Mouse (Mus musculus): ENCODE data around the gene Trpc1. TPM values are rescaled to one million over a fixed set of nuclear protein-coding genes. Genes with fewer than 3 reads are reported as not detected.

Trpc1 gene
- polyA plus RNA-seq, 1 experiment: 0.30 TPM

- H3K79me2 ChIP-seq (ENCODE audit: control insufficient read depth, insufficient read depth): no peaks in the 10 kb centered on the region
- no peak overlapping the region for H3ac ChIP-seq (ENCODE audit: control insufficient read depth, insufficient read length, low read depth)
- H3K79me3 ChIP-seq (ENCODE audit: low read depth): no peaks in the 10 kb centered on the region
- no peaks in the 10 kb centered on the region for H3K27me3 ChIP-seq (ENCODE audit: control insufficient read depth, insufficient read depth, insufficient read length)
- no peak for TF ChIP-seq USF1 (IDR thresholded peaks at IDR 0.05; ENCODE audit: low read depth)
- TF ChIP-seq CEBPB (IDR thresholded peaks at IDR 0.05; ENCODE audit: low read depth): no peak
- no peak for TF ChIP-seq FOSL1 (IDR thresholded peaks at IDR 0.05; ENCODE audit: insufficient read depth, low read length, poor library complexity, severe bottlenecking)
- TF ChIP-seq MYOG (IDR thresholded peaks at IDR 0.05; ENCODE audit: control insufficient read depth, extremely low read depth, insufficient read length): no peak
- TF ChIP-seq MAX (IDR thresholded peaks at IDR 0.05): no peak
- TF ChIP-seq MYOD1 (IDR thresholded peaks at IDR 0.05; ENCODE audit: control insufficient read depth, insufficient read length, low read depth): no peak
- H3K4me3 ChIP-seq (ENCODE audit: insufficient read depth, poor library complexity, severe bottlenecking): no peak overlapping the region
- H3K36me3 ChIP-seq (ENCODE audit: control insufficient read depth, insufficient read depth): no peaks in the 10 kb centered on the region
These were observed 37.6 kb downstream of the Trpc1 start for GRCm38 (mm10) chr9:95712574-95712973.

GRCm38 (mm10) chr9:95708943-95709342, 41.2 kb downstream of the Trpc1 start:
- TF ChIP-seq CEBPB (IDR thresholded peaks at IDR 0.05; ENCODE audit: low read depth) (no peak), CTCF (IDR thresholded peaks at IDR 0.05; ENCODE audit: control insufficient read depth, insufficient read depth, insufficient read length) (no peak), MYOD1 (IDR thresholded peaks at IDR 0.05; ENCODE audit: control insufficient read depth, insufficient read length, low read depth) (no peak), USF1 (IDR thresholded peaks at IDR 0.05; ENCODE audit: low read depth) (no peak), FOSL1 (IDR thresholded peaks at IDR 0.05; ENCODE audit: insufficient read depth, low read length, poor library complexity, severe bottlenecking) (no peak), MAX (IDR thresholded peaks at IDR 0.05) (no peak), MYOG (IDR thresholded peaks at IDR 0.05; ENCODE audit: control insufficient read depth, extremely low read depth, insufficient read length) (no peak)
- H3K36me3 ChIP-seq (ENCODE audit: control insufficient read depth, insufficient read depth): no peaks in the 10 kb centered on the region
- H3K79me2 ChIP-seq (ENCODE audit: control insufficient read depth, insufficient read depth): no peaks in the 10 kb centered on the region
- H3ac ChIP-seq (ENCODE audit: control insufficient read depth, insufficient read length, low read depth): no peak overlapping the region
- no peaks in the 10 kb centered on the region for H3K79me3 ChIP-seq (ENCODE audit: low read depth)
- H3K27me3 ChIP-seq (ENCODE audit: control insufficient read depth, insufficient read depth, insufficient read length): no peaks in the 10 kb centered on the region
- H3K4me3 ChIP-seq (ENCODE audit: insufficient read depth, poor library complexity, severe bottlenecking): no peak overlapping the region

GRCm38 (mm10) chr9:95705371-95705770, 44.8 kb downstream of the Trpc1 start:
- TF ChIP-seq CTCF (IDR thresholded peaks at IDR 0.05; ENCODE audit: control insufficient read depth, insufficient read depth, insufficient read length) (no peak), MYOG (IDR thresholded peaks at IDR 0.05; ENCODE audit: control insufficient read depth, extremely low read depth, insufficient read length) (no peak), FOSL1 (IDR thresholded peaks at IDR 0.05; ENCODE audit: insufficient read depth, low read length, poor library complexity, severe bottlenecking) (no peak), USF1 (IDR thresholded peaks at IDR 0.05; ENCODE audit: low read depth) (no peak), CEBPB (IDR thresholded peaks at IDR 0.05; ENCODE audit: low read depth) (no peak), MAX (IDR thresholded peaks at IDR 0.05) (no peak)

GRCm38 (mm10) chr9:95704078-95704477, 46.1 kb downstream of the Trpc1 start:
- Histone ChIP-seq H3K4me3 (ENCODE audit: insufficient read depth, poor library complexity, severe bottlenecking) (no peak overlapping the region), H3K27me3 (ENCODE audit: control insufficient read depth, insufficient read depth, insufficient read length) (no peaks in the 10 kb centered on the region), H3K36me3 (ENCODE audit: control insufficient read depth, insufficient read depth) (no peaks in the 10 kb centered on the region), H3K79me2 (ENCODE audit: control insufficient read depth, insufficient read depth) (no peaks in the 10 kb centered on the region), H3ac (ENCODE audit: control insufficient read depth, insufficient read length, low read depth) (no peak overlapping the region), H3K79me3 (ENCODE audit: low read depth) (no peaks in the 10 kb centered on the region)
- TF ChIP-seq CEBPB (IDR thresholded peaks at IDR 0.05; ENCODE audit: low read depth) (no peak), USF1 (IDR thresholded peaks at IDR 0.05; ENCODE audit: low read depth) (no peak), MYOD1 (IDR thresholded peaks at IDR 0.05; ENCODE audit: control insufficient read depth, insufficient read length, low read depth) (no peak)

More at GRCm38 (mm10) chr9:95705371-95705770, 44.8 kb downstream of the Trpc1 start:
- Histone ChIP-seq H3K4me3 (ENCODE audit: insufficient read depth, poor library complexity, severe bottlenecking) (no peak overlapping the region), H3K79me3 (ENCODE audit: low read depth) (no peaks in the 10 kb centered on the region), H3ac (ENCODE audit: control insufficient read depth, insufficient read length, low read depth) (no peak overlapping the region), H3K27me3 (ENCODE audit: control insufficient read depth, insufficient read depth, insufficient read length) (no peaks in the 10 kb centered on the region), H3K79me2 (ENCODE audit: control insufficient read depth, insufficient read depth) (no peaks in the 10 kb centered on the region), H3K36me3 (ENCODE audit: control insufficient read depth, insufficient read depth) (no peaks in the 10 kb centered on the region)

GRCm38 (mm10) chr9:95699273-95699672, 50.9 kb downstream of the Trpc1 start:
- H3K79me3 ChIP-seq (ENCODE audit: low read depth): no peaks in the 10 kb centered on the region
- no peak overlapping the region for H3K4me3 ChIP-seq (ENCODE audit: insufficient read depth, poor library complexity, severe bottlenecking)
- H3ac ChIP-seq (ENCODE audit: control insufficient read depth, insufficient read length, low read depth): no peak overlapping the region
- peaks cover 22% of the 10 kb centered on the region for H3K36me3 ChIP-seq (ENCODE audit: control insufficient read depth, insufficient read depth)
- no peaks in the 10 kb centered on the region for H3K27me3 ChIP-seq (ENCODE audit: control insufficient read depth, insufficient read depth, insufficient read length)
- no peak for TF ChIP-seq MAX (IDR thresholded peaks at IDR 0.05)
- no peak for TF ChIP-seq CEBPB (IDR thresholded peaks at IDR 0.05; ENCODE audit: low read depth)
- TF ChIP-seq MYOG (IDR thresholded peaks at IDR 0.05; ENCODE audit: control insufficient read depth, extremely low read depth, insufficient read length): no peak
- TF ChIP-seq CTCF (IDR thresholded peaks at IDR 0.05; ENCODE audit: control insufficient read depth, insufficient read depth, insufficient read length): no peak
- no peaks in the 10 kb centered on the region for H3K79me2 ChIP-seq (ENCODE audit: control insufficient read depth, insufficient read depth)

GRCm38 (mm10) chr9:95697808-95698207, 52.4 kb downstream of the Trpc1 start:
- TF ChIP-seq USF1 (IDR thresholded peaks at IDR 0.05; ENCODE audit: low read depth): no peak
- TF ChIP-seq CEBPB (IDR thresholded peaks at IDR 0.05; ENCODE audit: low read depth): no peak
- TF ChIP-seq MAX (IDR thresholded peaks at IDR 0.05): no peak
- TF ChIP-seq FOSL1 (IDR thresholded peaks at IDR 0.05; ENCODE audit: insufficient read depth, low read length, poor library complexity, severe bottlenecking): no peak
- no peak for TF ChIP-seq CTCF (IDR thresholded peaks at IDR 0.05; ENCODE audit: control insufficient read depth, insufficient read depth, insufficient read length)
- no peak for TF ChIP-seq MYOD1 (IDR thresholded peaks at IDR 0.05; ENCODE audit: control insufficient read depth, insufficient read length, low read depth)
- TF ChIP-seq MYOG (IDR thresholded peaks at IDR 0.05; ENCODE audit: control insufficient read depth, extremely low read depth, insufficient read length): no peak

More at GRCm38 (mm10) chr9:95697808-95698207, 52.4 kb downstream of the Trpc1 start:
- H3K79me2 ChIP-seq (ENCODE audit: control insufficient read depth, insufficient read depth): no peaks in the 10 kb centered on the region
- peaks cover 30% of the 10 kb centered on the region for H3K36me3 ChIP-seq (ENCODE audit: control insufficient read depth, insufficient read depth)
- no peak overlapping the region for H3ac ChIP-seq (ENCODE audit: control insufficient read depth, insufficient read length, low read depth)
- no peaks in the 10 kb centered on the region for H3K79me3 ChIP-seq (ENCODE audit: low read depth)
- H3K27me3 ChIP-seq (ENCODE audit: control insufficient read depth, insufficient read depth, insufficient read length): no peaks in the 10 kb centered on the region
- H3K4me3 ChIP-seq (ENCODE audit: insufficient read depth, poor library complexity, severe bottlenecking): no peak overlapping the region
